Mouse (Mus musculus) heart, postnatal 25 days (tissue): ENCODE measurements around the gene Lcor. TPM values are rescaled to one million over a fixed set of nuclear protein-coding genes. Genes with fewer than 3 reads are reported as not detected.

Experiments used
- microRNA-seq: library from miRNA; unstranded; fragments of <30 nt; microRNA quantifications from one replicate; pipeline ENCODE4 v1.2.0, GENCODE M21; 2022
- total RNA-seq, 2 experiments: library from RNA; stranded (reverse); gene quantifications; 2 replicates each; pipeline ENCODE4 v1.2.3; 2021

Gene Lcor
- total RNA-seq, 2 experiments from 2014 or later, result 11.9 to 12.3 TPM

Small RNA genes within 50 kb of the gene (microRNA-seq; reads per million reads assigned to microRNA genes)
- not detected for gene Mir8091

Other genes starting within 250 kb of the Lcor start
- 10 to 100 TPM; 72.5 to 82.2 TPM for gene Tm9sf3, start 218.6 kb upstream of the Lcor start, total RNA-seq
- gene Pik3ap1, start 97.5 kb upstream of the Lcor start, total RNA-seq, result 1 to 10 TPM; 1.5 to 2.0 TPM
- 10 to 100 TPM in 1 of 2 experiments, 1 to 10 TPM in 1; 7.9 to 10.1 TPM for gene Gm340, start 99.7 kb downstream of the Lcor start, total RNA-seq